Mouse (Mus musculus): ENCODE measurements at regions not wholly inside any gene's neighbourhood (a gene's known extent, or its start where the extent isn't known, plus 50 kb on each side); places are given as distances from the start of the nearest gene placed in this dataset.
A peak's percentile ranks its signal among the peaks of the same experiment; 100 is the strongest.

DNA sequence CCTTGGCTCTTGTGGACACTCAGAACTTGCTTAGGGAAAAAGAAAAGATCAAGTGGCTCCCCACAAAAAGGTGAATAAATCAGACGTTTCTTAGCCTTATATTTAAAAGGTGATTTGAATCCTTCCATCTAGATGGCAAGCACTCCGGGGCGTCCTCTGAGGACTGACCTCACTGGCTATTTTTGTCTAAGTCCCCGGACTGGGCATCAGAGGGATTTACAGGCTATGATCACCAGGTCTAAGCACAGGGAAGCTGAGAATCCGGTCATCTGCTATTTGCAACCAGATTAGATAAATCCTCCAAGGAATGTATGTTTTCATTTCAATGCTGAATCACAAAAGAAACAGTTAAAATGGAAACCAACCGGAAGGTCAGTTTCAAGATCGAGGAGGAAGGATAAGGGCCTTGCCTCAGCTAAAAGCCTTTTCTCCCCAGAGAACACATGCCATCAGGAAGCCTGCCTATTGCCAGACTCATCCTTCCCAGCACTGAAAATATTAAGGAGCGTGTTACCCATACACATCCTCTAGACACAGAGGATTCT, 342.1 kb downstream of the Lpin1 start:
- DNase-seq (ENCODE audit: low read depth, low spot score), result no peak

GRCm38 (mm10) chr12:16261465-16261864, 349.3 kb downstream of the Lpin1 start:
- no peak for DNase-seq (ENCODE audit: low read depth, low spot score)

GRCm38 (mm10) chr12:16260981-16261380, 349.8 kb downstream of the Lpin1 start:
- DNase-seq (ENCODE audit: low read depth, low spot score), result peak; percentile 33

GRCm38 (mm10) chr12:16260501-16260900, 350.3 kb downstream of the Lpin1 start:
- DNase-seq (ENCODE audit: low read depth, low spot score), result no peak

- peak; percentile 97 for DNase-seq (ENCODE audit: low read depth, low spot score)
Observed at GRCm38 (mm10) chr12:16250621-16251020, 360.1 kb downstream of the Lpin1 start.

DNA sequence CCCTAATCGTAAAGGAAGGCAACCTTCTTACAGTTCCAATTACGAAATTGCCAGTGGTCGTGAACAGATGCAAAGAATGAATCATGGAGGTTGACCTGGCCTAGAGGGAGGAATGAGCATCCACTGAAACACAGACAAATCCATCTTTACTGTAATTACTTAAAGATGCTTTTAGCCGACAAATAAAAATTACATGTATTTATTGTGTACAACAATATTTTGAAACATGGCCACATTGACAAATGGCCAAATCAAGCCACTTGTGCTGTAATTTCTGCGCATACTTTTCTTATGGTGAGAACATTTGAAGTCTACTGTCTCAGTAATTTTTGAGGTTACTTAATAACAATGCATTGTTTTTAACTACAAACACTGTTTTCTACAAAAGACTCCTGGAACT, 360.7 kb downstream of the Lpin1 start:
- peak; percentile 63 for DNase-seq (ENCODE audit: low read depth, low spot score)

DNA sequence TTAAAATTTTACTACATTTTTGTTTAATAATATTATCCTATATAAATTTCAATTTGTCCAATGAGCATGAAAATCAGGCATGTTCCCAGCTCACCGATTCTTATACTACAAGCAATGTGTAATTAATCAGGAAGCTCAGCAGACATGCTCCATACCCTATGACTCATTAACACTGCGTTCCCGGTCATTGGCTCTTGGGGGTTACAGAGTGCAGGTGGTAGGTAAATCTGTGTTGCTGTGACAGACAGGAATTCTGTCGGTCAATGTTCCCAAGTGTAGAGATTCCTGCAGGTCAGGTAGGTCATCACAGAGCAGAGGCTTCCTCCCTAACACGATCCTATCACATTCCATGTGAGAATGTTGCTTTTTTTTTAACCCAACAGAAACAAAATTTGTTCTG, 371.0 kb downstream of the Lpin1 start:
- DNase-seq (ENCODE audit: low read depth, low spot score), result no peak

DNA sequence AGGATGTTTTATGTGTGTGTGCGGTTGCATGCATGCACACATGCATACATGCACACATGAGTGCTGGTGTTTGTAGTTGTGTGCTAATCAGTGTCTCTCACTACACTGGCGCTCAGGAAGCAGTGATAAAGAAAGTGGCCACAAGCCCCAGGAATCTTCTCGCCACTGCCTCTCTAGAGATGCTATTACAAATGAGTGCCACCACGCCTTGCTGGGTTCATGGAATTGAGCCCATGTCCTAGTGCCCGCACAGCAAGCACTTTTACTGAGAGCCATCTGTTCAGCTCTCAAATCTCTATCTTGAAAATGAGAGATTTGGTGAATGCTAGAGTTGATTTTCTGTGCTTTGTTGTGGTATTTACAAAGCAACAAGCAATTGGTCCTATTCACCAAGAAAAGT, 373.3 kb downstream of the Lpin1 start:
- no peak for DNase-seq (ENCODE audit: low read depth, low spot score)

DNA sequence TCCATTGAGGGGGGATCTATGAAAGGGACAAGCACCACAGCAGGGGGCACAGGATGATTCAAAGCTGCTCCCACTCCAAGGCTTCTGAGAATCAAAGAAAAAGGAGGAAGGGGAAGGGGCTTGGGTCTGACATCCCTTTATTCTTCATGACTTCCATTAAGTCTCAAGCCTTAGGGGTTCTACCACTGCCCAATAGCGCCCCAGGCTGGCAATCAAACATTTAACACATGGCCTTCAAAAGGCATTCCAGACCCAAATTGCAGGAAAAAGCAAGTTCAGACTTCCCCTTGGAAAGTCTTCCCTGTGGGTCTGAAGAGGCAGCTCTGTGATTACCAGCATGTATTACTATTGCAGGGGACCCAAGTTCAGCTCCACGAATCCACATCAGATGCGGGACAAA, 377.2 kb downstream of the Lpin1 start:
- DNase-seq (ENCODE audit: low read depth, low spot score), result no peak

GRCm38 (mm10) chr12:16232828-16233227, 377.9 kb downstream of the Lpin1 start:
- DNase-seq (ENCODE audit: low read depth, low spot score), result no peak

GRCm38 (mm10) chr12:16232051-16232450, 378.7 kb downstream of the Lpin1 start:
- DNase-seq (ENCODE audit: low read depth, low spot score), result no peak

GRCm38 (mm10) chr12:16231093-16231492, 379.7 kb downstream of the Lpin1 start:
- DNase-seq (ENCODE audit: low read depth, low spot score), result no peak

DNA sequence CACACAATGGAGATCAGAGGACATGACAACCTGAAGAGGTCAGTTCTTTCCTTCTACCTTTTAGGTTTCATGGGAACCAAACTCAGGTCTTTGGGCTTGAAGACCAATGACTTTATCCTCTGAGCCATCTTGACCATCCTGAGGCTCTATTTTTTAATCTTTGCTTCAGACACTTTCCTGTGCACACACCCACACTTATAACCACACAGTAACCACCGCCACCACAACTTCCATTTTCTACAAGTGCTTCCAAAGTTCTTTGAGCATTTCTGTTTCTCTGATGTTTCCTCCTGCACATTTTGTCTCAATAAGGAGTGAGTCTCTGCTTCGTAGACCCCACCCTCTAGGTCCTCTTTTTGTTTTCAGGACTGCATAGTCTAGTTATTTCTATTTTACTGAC, 385.3 kb downstream of the Lpin1 start:
- no peak for DNase-seq (ENCODE audit: low read depth, low spot score)

GRCm38 (mm10) chr12:16222836-16223450, 387.8 kb downstream of the Lpin1 start:
- DNase-seq (ENCODE audit: low read depth, low spot score), result no peak

- no peak for DNase-seq (ENCODE audit: low read depth, low spot score)
Observed at GRCm38 (mm10) chr12:16222205-16222604, 388.6 kb downstream of the Lpin1 start.

GRCm38 (mm10) chr12:16221142-16221541, 389.6 kb downstream of the Lpin1 start:
- DNase-seq (ENCODE audit: low read depth, low spot score), result peak; percentile 85

DNA sequence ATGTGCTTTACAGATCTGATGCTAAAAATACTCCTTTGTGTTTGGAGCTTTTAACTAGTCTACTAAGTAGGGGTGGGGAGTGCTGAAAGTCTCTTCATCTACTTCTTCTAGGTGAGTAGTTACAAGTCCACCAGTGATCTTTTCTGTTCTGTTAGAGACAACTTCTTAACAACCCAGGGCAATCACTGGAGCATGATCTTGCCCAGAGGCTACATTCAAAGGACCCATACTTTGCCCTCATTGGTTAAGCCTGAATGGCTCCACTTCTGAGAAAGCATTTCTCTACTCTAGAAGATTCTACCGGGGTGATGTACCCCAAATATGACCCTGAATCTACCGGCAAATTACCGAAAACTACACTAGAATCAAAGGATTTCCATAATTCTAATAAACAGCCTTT, 390.2 kb downstream of the Lpin1 start:
- no peak for DNase-seq (ENCODE audit: low read depth, low spot score)

- no peak for DNase-seq (ENCODE audit: low read depth, low spot score)
Observed at GRCm38 (mm10) chr12:16218906-16219305, 391.9 kb downstream of the Lpin1 start.

DNA sequence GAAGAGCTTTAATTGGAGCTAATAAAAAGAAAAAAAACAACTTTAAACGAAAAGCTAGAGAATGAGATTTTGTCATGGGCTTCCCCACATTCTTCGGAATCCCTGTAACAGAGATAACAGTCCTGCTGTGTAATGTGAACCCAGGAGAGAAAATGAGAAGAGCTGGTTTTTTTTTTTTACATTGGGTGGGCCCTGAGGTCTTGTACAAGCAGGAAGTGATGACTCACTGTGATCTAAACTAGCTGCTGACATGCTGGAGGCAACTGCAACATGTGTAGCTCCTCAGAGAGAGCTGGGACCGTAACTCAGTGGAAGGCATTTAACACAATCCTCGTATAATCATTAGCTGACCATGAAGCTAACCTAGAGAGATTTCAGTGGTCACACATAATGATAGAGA, 393.8 kb upstream of the Trib2 start:
- DNase-seq (ENCODE audit: low read depth, low spot score), result peak; percentile 86

DNA sequence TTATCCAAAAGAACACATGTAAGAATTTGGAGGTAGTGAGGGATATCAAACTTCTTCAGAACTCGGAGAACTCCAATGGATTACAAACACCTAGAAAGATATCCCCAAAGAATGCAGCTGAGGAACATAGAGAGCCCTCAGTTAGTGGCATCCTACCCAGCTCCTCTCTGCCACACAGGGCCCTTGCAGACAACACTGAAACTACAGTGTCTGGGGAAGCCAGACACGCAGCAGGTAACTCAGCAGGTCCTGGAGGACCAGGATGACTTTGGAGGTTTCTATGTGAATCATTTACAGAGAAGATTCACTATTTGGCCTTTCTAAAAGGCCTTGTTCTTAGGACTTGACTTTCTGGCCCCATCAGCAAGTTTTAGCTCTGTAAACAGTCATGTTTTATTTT, 393.4 kb upstream of the Trib2 start:
- DNase-seq (ENCODE audit: low read depth, low spot score), result no peak

- peak; percentile 60 for DNase-seq (ENCODE audit: low read depth, low spot score)
Observed at GRCm38 (mm10) chr12:16204941-16205340, 388.2 kb upstream of the Trib2 start.

GRCm38 (mm10) chr12:16196917-16197316, 380.2 kb upstream of the Trib2 start:
- no peak for DNase-seq (ENCODE audit: low read depth, low spot score)

DNA sequence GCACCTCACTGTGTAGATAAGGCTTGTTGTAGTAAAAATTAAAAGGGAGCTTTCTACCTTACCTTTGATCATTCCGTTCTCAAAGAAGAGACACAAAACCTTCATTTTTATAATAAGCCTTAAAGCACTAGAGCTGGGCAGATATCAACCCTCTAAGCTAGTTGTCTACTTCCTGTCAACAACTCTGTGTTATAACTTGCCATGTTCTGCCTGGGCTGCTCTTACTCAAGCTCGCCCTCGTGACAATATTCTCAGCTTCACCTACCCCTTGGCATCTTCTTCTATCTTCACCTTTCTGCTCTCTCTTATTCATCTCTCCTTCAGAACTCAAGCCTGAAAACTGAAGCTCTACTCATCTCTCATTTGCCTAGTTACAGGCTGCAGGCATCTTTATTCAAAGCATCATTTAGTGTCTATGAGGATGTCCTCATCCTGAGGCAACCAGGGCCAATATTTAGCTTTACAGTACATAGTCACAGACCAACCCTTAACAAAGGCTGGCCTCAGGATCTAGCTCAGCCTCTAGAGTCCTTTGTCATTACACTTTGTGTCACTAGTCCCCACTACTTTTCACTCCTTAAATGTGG, 375.2 kb upstream of the Trib2 start:
- no peak for DNase-seq (ENCODE audit: low read depth, low spot score)

Measured in 3T3-L1 (cell line).